13 mouse cellular contexts compared by ENCODE assay signal in genomic region chr1:156779595-156779994, GRCm38 (mm10). TPM values are rescaled to one million over a fixed set of nuclear protein-coding genes. Genes with fewer than 3 reads are reported as not detected.
A peak's percentile ranks its signal among the peaks of the same experiment; 100 is the strongest.
DNase-seq lines count a peak whose midpoint lies in the region; ATAC-seq and TF ChIP-seq lines count a peak whose summit lies in the region.
"Had no signal": no experiment of that assay in that cellular context is flagged by ENCODE, and none has a peak within 500 bp of the region (broad histone marks: within the 10 kb centered on the region; RNA-seq: fewer than 3 reads in every experiment).

No protein-coding gene starts in this region.

- TF ChIP-seq CTCF in gastrocnemius, adult 2 months (IDR thresholded peaks at IDR 0.05), result no peak
- no peak for TF ChIP-seq CTCF in small intestine, adult 2 months (IDR thresholded peaks at IDR 0.05; ENCODE audit: extremely low read depth, insufficient read length, insufficient replicate concordance, low read depth, low read length)

- TF ChIP-seq POLR2A in small intestine, adult 2 months (IDR thresholded peaks at IDR 0.05; ENCODE audit: low read depth, low read length), result no peak

- 39% methylated on average over 4 of the region's 4 CpGs for WGBS in hindbrain, embryonic 13.5 days
- 43% methylated on average over 4 of the region's 4 CpGs for WGBS in hindbrain, embryonic 16.5 days
- WGBS in forebrain, embryonic 13.5 days, result 6% methylated on average over 4 of the region's 4 CpGs
- 87% methylated on average over 4 of the region's 4 CpGs for WGBS in small intestine, adult 2 months

- 0 out of 2 replicates have a peak overlapping the region, but pooled peaks have one; percentile 24 for H3K9ac ChIP-seq in hindbrain, embryonic 13.5 days
- H3K9ac ChIP-seq in hindbrain, embryonic 16.5 days (ENCODE audit: low read depth, low read length), result no peak overlapping the region
- no peak overlapping the region for H3K9ac ChIP-seq in forebrain, embryonic 13.5 days
- H3K9ac ChIP-seq: midbrain, embryonic 15.5 days had no signal

- no peak for DNase-seq in gastrocnemius, adult 2 months
- DNase-seq in gastrocnemius, adult 18-20 months (ENCODE audit: low spot score), result no peak
- DNase-seq in thymus, adult 18-20 months, result no peak
- no peak for DNase-seq in cerebellum, adult 8-10 months
- DNase-seq: adrenal gland, postnatal 36 days; cerebellum, adult 11 months; left cerebral cortex, postnatal 4 days; right cerebral cortex, postnatal 4 days had no signal

- no peak overlapping the region for H3K4me3 ChIP-seq in gastrocnemius, adult 2 months
- no peak overlapping the region for H3K4me3 ChIP-seq in hindbrain, embryonic 13.5 days
- H3K4me3 ChIP-seq in hindbrain, embryonic 16.5 days (ENCODE audit: low read length), result no peak overlapping the region
- H3K4me3 ChIP-seq in forebrain, embryonic 13.5 days, result no peak overlapping the region
- no peak overlapping the region for H3K4me3 ChIP-seq in small intestine, adult 2 months (ENCODE audit: low read depth, low read length)
- H3K4me3 ChIP-seq: midbrain, embryonic 15.5 days had no signal

- intact Hi-C loops in gastrocnemius, adult 2 months (cut with DNase I), result no loop called here

- peaks cover 45% of the 10 kb centered on the region for H3K4me1 ChIP-seq in hindbrain, embryonic 13.5 days (replicated peaks)
- peaks cover 11% of the 10 kb centered on the region for H3K4me1 ChIP-seq in hindbrain, embryonic 16.5 days (ENCODE audit: control insufficient read depth, insufficient read depth, low read depth, low read length)
- H3K4me1 ChIP-seq in forebrain, embryonic 13.5 days, result peaks cover 38% of the 10 kb centered on the region
- no peaks in the 10 kb centered on the region for H3K4me1 ChIP-seq in small intestine, adult 2 months (ENCODE audit: control insufficient read depth, insufficient read depth, insufficient read length, low read length)

- ATAC-seq in hindbrain, embryonic 13.5 days (ENCODE audit: low FRiP score), result no peak
- ATAC-seq in hindbrain, embryonic 16.5 days, result no peak
- peak; percentile 44 for ATAC-seq in forebrain, embryonic 13.5 days
- ATAC-seq: midbrain, embryonic 15.5 days had no signal

- no peaks in the 10 kb centered on the region for H3K9me3 ChIP-seq in hindbrain, embryonic 13.5 days
- no peaks in the 10 kb centered on the region for H3K9me3 ChIP-seq in hindbrain, embryonic 16.5 days (ENCODE audit: control insufficient read depth, low read length)
- no peaks in the 10 kb centered on the region for H3K9me3 ChIP-seq in forebrain, embryonic 13.5 days (replicated peaks)
- H3K9me3 ChIP-seq: midbrain, embryonic 15.5 days had no signal

- H3K27me3 ChIP-seq in hindbrain, embryonic 13.5 days, result no peaks in the 10 kb centered on the region
- no peaks in the 10 kb centered on the region for H3K27me3 ChIP-seq in hindbrain, embryonic 16.5 days (replicated peaks; ENCODE audit: control insufficient read depth, insufficient read depth, low read length)
- H3K27me3 ChIP-seq in forebrain, embryonic 13.5 days, result peaks cover 7% of the 10 kb centered on the region; the same call in 1 of the 2 replicates
- H3K27me3 ChIP-seq in small intestine, adult 2 months (ENCODE audit: control insufficient read depth, insufficient read depth, low read length), result no peaks in the 10 kb centered on the region
- H3K27me3 ChIP-seq: midbrain, embryonic 15.5 days had no signal

- H3K36me3 ChIP-seq in hindbrain, embryonic 13.5 days, result no peaks in the 10 kb centered on the region
- H3K36me3 ChIP-seq in hindbrain, embryonic 16.5 days (ENCODE audit: control insufficient read depth, insufficient read depth, low read length), result no peaks in the 10 kb centered on the region
- H3K36me3 ChIP-seq in forebrain, embryonic 13.5 days (ENCODE audit: poor library complexity, severe bottlenecking), result no peaks in the 10 kb centered on the region
- H3K36me3 ChIP-seq in small intestine, adult 2 months (ENCODE audit: control insufficient read depth, insufficient read depth, low read length), result no peaks in the 10 kb centered on the region
- H3K36me3 ChIP-seq: midbrain, embryonic 15.5 days had no signal

- H3K4me2 ChIP-seq in hindbrain, embryonic 13.5 days, result no peak overlapping the region
- no peak overlapping the region for H3K4me2 ChIP-seq in hindbrain, embryonic 16.5 days (ENCODE audit: low read length)
- peak overlapping the region; percentile 22; the same call in 1 of the 2 replicates for H3K4me2 ChIP-seq in forebrain, embryonic 13.5 days
- H3K4me2 ChIP-seq: midbrain, embryonic 15.5 days had no signal

- peak overlapping the region; percentile 86 for H3K27ac ChIP-seq in gastrocnemius, adult 2 months
- H3K27ac ChIP-seq in hindbrain, embryonic 13.5 days, result no peak overlapping the region
- no peak overlapping the region for H3K27ac ChIP-seq in hindbrain, embryonic 16.5 days (ENCODE audit: low read depth, low read length)
- no peak overlapping the region for H3K27ac ChIP-seq in forebrain, embryonic 13.5 days
- H3K27ac ChIP-seq in small intestine, adult 2 months (ENCODE audit: insufficient read depth, low read depth, low read length), result 0 out of 2 replicates have a peak overlapping the region, but pooled peaks have one; percentile 26
- H3K27ac ChIP-seq: midbrain, embryonic 15.5 days had no signal

RNA-seq across cellular contexts. Expression of gene Angptl1, which starts 58.8 kb away (rescaled TPM):
- 10 to 100 TPM in 1 of 2 experiments, 1 to 10 TPM in 1; 8.1 to 14.2 TPM for total RNA-seq in gastrocnemius, adult 2 months (2021)
- 1 to 10 TPM; 5.4 to 6.3 TPM for total RNA-seq in gastrocnemius, adult 18-20 months (2021)
- polyA plus RNA-seq in hindbrain, embryonic 13.5 days (2015; fragmentation: Nextera tagmentation; extraction: Ambion mirVana), result 3.0 and 4.4 TPM in 2 replicates
- polyA plus RNA-seq in hindbrain, embryonic 16.5 days (2015; fragmentation: Nextera tagmentation; extraction: Ambion mirVana), result 1.7 and 3.5 TPM in 2 replicates
- polyA plus RNA-seq in forebrain, embryonic 13.5 days (2015; fragmentation: Nextera tagmentation; extraction: Ambion mirVana), result 1.2 and 1.3 TPM in 2 replicates
- polyA plus RNA-seq in small intestine, adult 2 months (2012; rRNA removed), result 1.0 and 3.0 TPM in 2 replicates

Comparison
In these comparisons a context has a peak if more than half of its experiments do, and no peak if none do; other contexts are left out.
1. H3K27ac ChIP-seq: peak in gastrocnemius, adult 2 months (single experiment) and small intestine, adult 2 months (single experiment); none in hindbrain, embryonic 13.5 days (single experiment), hindbrain, embryonic 16.5 days (single experiment) and forebrain, embryonic 13.5 days (single experiment).